Mouse (Mus musculus) neural tube, embryonic 11.5 days (tissue): ENCODE results near the gene Calml4. TPM values are rescaled to one million over a fixed set of nuclear protein-coding genes. Genes with fewer than 3 reads are reported as not detected.

Source experiments
- ATAC-seq: fragments of 200-750 bp; cut with Nextera tagmentation; 2 replicates; pipeline ENCODE4 v1.8.0; 2017; ENCODE audit warnings: moderate number of reproducible peaks, mild to moderate bottlenecking, moderate TSS enrichment, moderate library complexity; ENCODE audit not compliant: insufficient read depth, low FRiP score, low TSS enrichment
- DNase-seq: peaks from one replicate; pipeline ENCODE4 v3.0.0-alpha.2; 2015; ENCODE audit warnings: low spot score
- H3K27ac ChIP-seq: fragments of 300-500 bp; sonication (generic); 2 replicates; pipeline ENCODE4 v1.5.1; 2014; ENCODE audit warnings: low read depth, mild to moderate bottlenecking, low read length
- H3K27me3 ChIP-seq: fragments of 300-500 bp; sonication (generic); 2 replicates; pipeline ENCODE4 v1.6.1; 2014; ENCODE audit warnings: mild to moderate bottlenecking, low read length, mixed read lengths; ENCODE audit not compliant: control insufficient read depth, insufficient read depth
- H3K36me3 ChIP-seq: fragments of 300-500 bp; sonication (generic); 2 replicates; pipeline ENCODE4 v1.6.1; 2014; ENCODE audit warnings: mild to moderate bottlenecking, low read length, moderate library complexity, mixed read lengths; ENCODE audit not compliant: control insufficient read depth, insufficient read depth
- H3K4me1 ChIP-seq: fragments of 300-500 bp; sonication (generic); 2 replicates; pipeline ENCODE4 v1.6.1; 2014; ENCODE audit warnings: low read length, mixed read lengths; ENCODE audit not compliant: control insufficient read depth, insufficient read depth
- H3K4me2 ChIP-seq: fragments of 300-500 bp; sonication (generic); 2 replicates; pipeline ENCODE4 v1.6.1; 2014; ENCODE audit warnings: low read depth, mild to moderate bottlenecking, moderate library complexity
- H3K4me3 ChIP-seq: fragments of 300-500 bp; sonication (generic); 2 replicates; pipeline ENCODE4 v1.5.1; 2014; ENCODE audit warnings: low read depth, low read length
- H3K9ac ChIP-seq: fragments of 300-500 bp; sonication (generic); 2 replicates; pipeline ENCODE4 v1.6.1; 2014; ENCODE audit warnings: mild to moderate bottlenecking, low read length
- H3K9me3 ChIP-seq: fragments of 300-500 bp; sonication (generic); 2 replicates; pipeline ENCODE4 v1.6.1; 2016; ENCODE audit warnings: low read length; ENCODE audit not compliant: control insufficient read depth
- WGBS: fragments of 180-500 bp; shearing (Covaris S2); extraction: QIAGEN DNeasy Blood & Tissue Kit; methylation state at CpG from one replicate; pipeline ENCODE4 v1.1.7; 2014; 5-methylcytosine and 5-hydroxymethylcytosine counted together
- polyA plus RNA-seq: library from polyadenylated mRNA; unstranded; fragments of >200 nt; fragmentation: Nextera tagmentation; extraction: Ambion mirVana; gene quantifications from 2 replicates; pipeline ENCODE4 v1.2.1, GENCODE M21; 2014

Calml4 gene
- polyA plus RNA-seq, 1 experiment from 2014 or later, result 1.8 TPM

GRCm38 (mm10) chr9:62901736-62902135 lies 43.9 kb downstream of the Calml4 start:
- H3K27ac ChIP-seq, result no peak overlapping the region
- ATAC-seq, result no peak
- H3K36me3 ChIP-seq, result 0 out of 2 replicates have a peak, but pooled peaks cover 2% of the 10 kb centered on the region
- no peak overlapping the region for H3K4me2 ChIP-seq
- H3K9me3 ChIP-seq, result no peaks in the 10 kb centered on the region
- no peak overlapping the region for H3K4me3 ChIP-seq
- WGBS, result 77% methylated on average over 2 of the region's 2 CpGs
- H3K27me3 ChIP-seq, result no peaks in the 10 kb centered on the region
- no peak for DNase-seq
- H3K9ac ChIP-seq, result no peak overlapping the region
- no peaks in the 10 kb centered on the region for H3K4me1 ChIP-seq

- H3K4me3 ChIP-seq, result no peak overlapping the region
- no peak for DNase-seq
- no peak for ATAC-seq
- H3K9ac ChIP-seq, result no peak overlapping the region
- 0 out of 2 replicates have a peak, but pooled peaks cover 2% of the 10 kb centered on the region for H3K36me3 ChIP-seq
- no peaks in the 10 kb centered on the region for H3K9me3 ChIP-seq
- no peak overlapping the region for H3K4me2 ChIP-seq
- H3K4me1 ChIP-seq, result no peaks in the 10 kb centered on the region
- no peak overlapping the region for H3K27ac ChIP-seq
- 97% methylated on average over 2 of the region's 2 CpGs for WGBS
- no peaks in the 10 kb centered on the region for H3K27me3 ChIP-seq
Measured at GRCm38 (mm10) chr9:62903841-62904240, 46.0 kb downstream of the Calml4 start.

DNA sequence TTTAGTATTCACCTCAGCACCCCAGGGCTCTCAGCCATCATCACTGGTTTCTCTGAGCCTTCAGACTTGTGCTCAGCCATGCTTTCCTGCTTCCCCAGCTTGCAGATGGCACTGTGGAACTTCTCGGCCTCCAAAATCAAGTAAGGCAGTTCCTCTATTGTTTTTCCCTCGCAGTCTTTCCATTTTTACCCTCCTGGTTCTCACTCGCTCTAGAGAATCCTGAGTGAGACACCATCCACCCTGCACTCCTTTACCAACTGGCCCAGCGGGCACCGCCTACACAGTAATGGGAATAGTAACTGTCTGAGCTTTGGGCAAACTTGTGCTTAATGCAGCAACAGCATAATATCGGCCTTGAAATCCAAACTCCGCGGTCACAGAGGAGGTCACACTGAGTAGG lies 47.2 kb downstream of the Calml4 start:
- H3K27ac ChIP-seq, result no peak overlapping the region
- no peaks in the 10 kb centered on the region for H3K27me3 ChIP-seq
- 0 out of 2 replicates have a peak, but pooled peaks cover 2% of the 10 kb centered on the region for H3K36me3 ChIP-seq
- no peak for DNase-seq
- no peak overlapping the region for H3K9ac ChIP-seq
- WGBS, result 96% methylated on average over 8 of the region's 8 CpGs
- ATAC-seq, result no peak
- H3K4me2 ChIP-seq, result no peak overlapping the region
- H3K9me3 ChIP-seq, result no peaks in the 10 kb centered on the region
- no peak overlapping the region for H3K4me3 ChIP-seq
- H3K4me1 ChIP-seq, result no peaks in the 10 kb centered on the region

- WGBS, result 90% methylated on average over 5 of the region's 5 CpGs
- Histone ChIP-seq H3K36me3 (0 out of 2 replicates have a peak, but pooled peaks cover 3% of the 10 kb centered on the region), H3K9me3 (no peaks in the 10 kb centered on the region), H3K4me2 (no peak overlapping the region), H3K4me1 (no peaks in the 10 kb centered on the region), H3K4me3 (no peak overlapping the region), H3K9ac (no peak overlapping the region), H3K27me3 (no peaks in the 10 kb centered on the region), H3K27ac (no peak overlapping the region)
- DNase-seq (no peak), ATAC-seq (no peak)
Measured at GRCm38 (mm10) chr9:62913390-62914069, 55.6 kb downstream of the Calml4 start.

- Histone ChIP-seq H3K27ac (no peak overlapping the region), H3K9ac (no peak overlapping the region), H3K36me3 (0 out of 2 replicates have a peak, but pooled peaks cover 3% of the 10 kb centered on the region), H3K4me3 (no peak overlapping the region), H3K9me3 (no peaks in the 10 kb centered on the region), H3K4me2 (no peak overlapping the region), H3K27me3 (no peaks in the 10 kb centered on the region), H3K4me1 (no peaks in the 10 kb centered on the region)
- DNase-seq (no peak), ATAC-seq (no peak)
- 85% methylated on average over 1 of the region's 1 CpGs for WGBS
Measured at GRCm38 (mm10) chr9:62917059-62917458, 59.2 kb downstream of the Calml4 start.

GRCm38 (mm10) chr9:62920877-62921276 lies 63.0 kb downstream of the Calml4 start:
- Histone ChIP-seq H3K4me2 (no peak overlapping the region), H3K27ac (no peak overlapping the region), H3K27me3 (no peaks in the 10 kb centered on the region), H3K4me3 (no peak overlapping the region), H3K4me1 (no peaks in the 10 kb centered on the region), H3K9ac (no peak overlapping the region), H3K9me3 (no peaks in the 10 kb centered on the region), H3K36me3 (0 out of 2 replicates have a peak, but pooled peaks cover 3% of the 10 kb centered on the region)
- DNase-seq (no peak), ATAC-seq (no peak)
- WGBS, result 77% methylated on average over 2 of the region's 2 CpGs

DNA sequence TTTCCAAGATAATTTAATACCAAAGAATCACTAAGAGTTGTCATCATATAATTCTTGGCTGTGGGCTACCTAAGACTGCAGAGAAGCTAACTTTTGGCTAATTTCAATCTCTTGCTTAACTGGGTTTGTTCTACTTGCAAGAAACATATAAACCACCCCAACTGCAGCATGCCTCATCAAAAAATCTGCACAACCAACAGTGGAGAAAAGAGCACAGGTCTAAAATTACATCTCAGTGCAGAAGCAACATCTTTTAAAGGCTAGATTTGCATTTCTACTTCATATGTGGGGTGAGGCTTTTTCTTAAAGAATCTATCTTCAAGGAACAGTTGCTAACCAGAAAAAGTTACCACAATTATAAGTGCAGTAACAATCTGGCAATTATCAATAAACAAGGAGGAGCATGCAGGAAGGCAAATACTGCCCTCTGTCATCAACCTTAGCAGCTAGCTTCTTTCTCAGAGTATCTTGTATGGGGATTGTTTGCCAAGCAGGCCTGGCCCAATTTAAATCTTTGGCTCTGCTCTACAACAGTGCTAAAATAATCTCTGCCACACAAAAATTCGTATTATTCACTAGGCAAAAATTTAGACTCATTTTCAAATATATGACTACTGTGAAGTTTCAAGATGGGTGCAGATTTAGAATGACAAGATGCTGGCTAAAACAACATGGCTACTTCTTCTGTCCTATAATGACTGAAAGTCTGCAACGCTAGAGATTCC lies 67.2 kb downstream of the Calml4 start:
- no peaks in the 10 kb centered on the region for H3K4me1 ChIP-seq
- no peaks in the 10 kb centered on the region for H3K9me3 ChIP-seq
- no peak overlapping the region for H3K4me3 ChIP-seq
- no peaks in the 10 kb centered on the region for H3K36me3 ChIP-seq
- 85% methylated on average over 2 of the region's 2 CpGs for WGBS
- no peaks in the 10 kb centered on the region for H3K27me3 ChIP-seq
- ATAC-seq (no peak), DNase-seq (no peak)
- no peak overlapping the region for H3K27ac ChIP-seq
- no peak overlapping the region for H3K9ac ChIP-seq
- H3K4me2 ChIP-seq, result no peak overlapping the region
